Mouse (Mus musculus): ENCODE data around the gene Plac1.

- TF ChIP-seq POLR2A (IDR thresholded peaks at IDR 0.05; ENCODE audit: control insufficient read depth, low read depth, low read length), result no peak
- no peak for TF ChIP-seq CTCF (IDR thresholded peaks at IDR 0.05; ENCODE audit: control insufficient read depth, insufficient read depth, insufficient replicate concordance, low read depth, low read length)
Observed at GRCm38 (mm10) chrX:53041006-53041405, 198.9 kb downstream of the Plac1 start.
